Mouse (Mus musculus) hindbrain, embryonic 15.5 days (tissue): ENCODE results near the gene Tmem132c. TPM values are rescaled to one million over a fixed set of nuclear protein-coding genes. Genes with fewer than 3 reads are reported as not detected.

Experiments
- ATAC-seq: fragments of 200-750 bp; cut with Nextera tagmentation; 2 replicates; pipeline ENCODE4 v1.8.0; 2017; ENCODE audit warnings: low read depth, moderate number of reproducible peaks, moderate TSS enrichment; ENCODE audit not compliant: low FRiP score
- H3K27ac ChIP-seq: fragments of 300-500 bp; sonication (generic); replicated peaks from 2 replicates; pipeline ENCODE4 v1.5.1; 2015; ENCODE audit warnings: mild to moderate bottlenecking, inconsistent platforms
- H3K27me3 ChIP-seq: fragments of 300-500 bp; sonication (generic); 2 replicates; pipeline ENCODE4 v1.6.1; 2015; ENCODE audit warnings: control low read depth, inconsistent platforms
- H3K36me3 ChIP-seq: fragments of 300-500 bp; sonication (generic); 2 replicates; pipeline ENCODE4 v1.6.1; 2015; ENCODE audit warnings: control low read depth, inconsistent platforms
- H3K4me1 ChIP-seq: fragments of 300-500 bp; sonication (generic); replicated peaks from 2 replicates; pipeline ENCODE4 v1.6.1; 2015; ENCODE audit warnings: control low read depth, inconsistent platforms
- H3K4me2 ChIP-seq: fragments of 300-500 bp; sonication (generic); 2 replicates; pipeline ENCODE4 v1.6.1; 2015; ENCODE audit warnings: moderate library complexity, mild to moderate bottlenecking, inconsistent platforms
- H3K4me3 ChIP-seq: fragments of 300-500 bp; sonication (generic); 2 replicates; pipeline ENCODE4 v1.5.1; 2015; ENCODE audit warnings: mild to moderate bottlenecking, inconsistent platforms
- H3K9ac ChIP-seq: fragments of 300-500 bp; sonication (generic); 2 replicates; pipeline ENCODE4 v1.6.1; 2015; ENCODE audit warnings: inconsistent platforms
- H3K9me3 ChIP-seq: fragments of 300-500 bp; sonication (generic); 2 replicates; pipeline ENCODE4 v1.6.1; 2016; ENCODE audit warnings: control low read depth, inconsistent platforms
- WGBS: fragments of 180-500 bp; shearing (Covaris S2); methylation state at CpG from one replicate; pipeline ENCODE4 v1.1.7; 2015; 5-methylcytosine and 5-hydroxymethylcytosine counted together
- polyA plus RNA-seq: library from polyadenylated mRNA; unstranded; fragments of >200 nt; fragmentation: Nextera tagmentation; extraction: Ambion mirVana; gene quantifications from 2 replicates; pipeline ENCODE4 v1.2.1, GENCODE M21; 2015

Tmem132c gene
- polyA plus RNA-seq, 1 experiment from 2014 or later, result 16.4 TPM

DNA sequence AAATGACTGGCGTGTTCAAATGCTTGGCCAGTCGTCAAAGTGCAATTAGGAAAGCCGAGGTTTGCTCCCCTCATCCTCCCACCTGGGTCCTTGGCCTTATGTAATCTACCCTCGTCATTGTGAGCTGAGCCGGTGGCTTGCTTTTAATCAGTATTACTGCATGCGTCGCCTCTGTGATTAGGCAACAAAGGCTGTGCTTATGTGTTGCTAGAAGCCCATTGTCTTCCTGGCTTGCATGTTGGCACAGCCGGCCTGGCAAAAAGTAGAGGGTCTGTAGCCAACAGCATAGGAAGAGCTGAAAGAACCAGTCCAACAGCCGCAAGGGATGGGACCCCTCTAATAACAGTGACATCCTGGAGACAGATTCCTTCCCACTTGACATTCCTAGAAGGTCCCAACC lies 239.3 kb downstream of the Tmem132c start:
- H3K36me3 ChIP-seq, result no peaks in the 10 kb centered on the region
- H3K9ac ChIP-seq, result no peak overlapping the region
- WGBS, result 40% methylated on average over 9 of the region's 9 CpGs
- 0 out of 2 replicates have a peak, but pooled peaks have one; percentile 36 for ATAC-seq
- H3K4me1 ChIP-seq, result peaks cover 38% of the 10 kb centered on the region
- no peaks in the 10 kb centered on the region for H3K9me3 ChIP-seq
- H3K27me3 ChIP-seq, result no peaks in the 10 kb centered on the region
- no peak overlapping the region; the same call in 1 of the 2 replicates for H3K27ac ChIP-seq
- no peak overlapping the region for H3K4me2 ChIP-seq
- H3K4me3 ChIP-seq, result no peak overlapping the region

DNA sequence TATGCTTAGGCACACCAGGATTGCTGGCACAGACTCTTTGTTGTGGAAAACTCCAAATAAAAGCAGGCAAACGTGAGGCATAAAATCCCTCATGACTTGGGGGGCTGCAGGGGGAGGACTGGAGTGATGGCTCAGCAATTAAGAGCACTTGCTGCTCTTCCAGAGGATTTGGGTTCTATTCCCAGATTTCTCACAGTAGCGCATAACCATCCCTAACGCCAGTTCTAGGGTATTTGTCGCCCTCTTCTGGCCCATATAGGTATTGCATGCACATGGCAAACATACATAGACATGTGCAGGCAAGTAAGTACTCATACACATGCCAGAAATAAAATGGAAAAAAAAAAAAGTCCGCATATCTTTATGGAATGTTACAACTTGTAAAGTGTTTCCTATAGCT lies 239.8 kb downstream of the Tmem132c start:
- WGBS, result 22% methylated on average over 5 of the region's 5 CpGs

DNA sequence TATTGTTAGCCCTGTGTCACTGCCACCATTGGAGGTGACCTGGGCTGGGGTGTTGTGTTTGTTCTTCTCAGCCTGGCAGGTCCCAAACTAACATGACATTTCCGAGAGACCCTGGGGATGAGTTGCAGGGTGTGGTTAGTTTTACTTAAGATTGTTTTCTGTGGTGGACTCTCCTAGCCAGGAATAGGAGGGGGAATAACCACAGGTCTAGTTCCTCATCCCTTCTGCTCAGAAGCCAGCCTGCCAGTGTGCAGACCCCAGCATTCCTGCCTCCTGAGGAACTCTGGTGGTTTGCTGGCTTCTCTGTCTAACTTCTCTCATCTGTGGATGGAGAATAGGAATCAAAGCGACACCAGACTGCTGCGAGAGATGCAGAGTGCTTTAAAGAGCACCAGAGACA lies 240.7 kb downstream of the Tmem132c start:
- Histone ChIP-seq H3K4me3 (no peak overlapping the region), H3K27me3 (no peaks in the 10 kb centered on the region), H3K4me1 (peaks cover 33% of the 10 kb centered on the region), H3K27ac (no peak overlapping the region), H3K4me2 (no peak overlapping the region), H3K36me3 (no peaks in the 10 kb centered on the region), H3K9me3 (no peaks in the 10 kb centered on the region), H3K9ac (no peak overlapping the region)
- WGBS, result 87% methylated on average over 3 of the region's 3 CpGs
- no peak for ATAC-seq

More for the DNA sequence above, 239.8 kb downstream of the Tmem132c start:
- Histone ChIP-seq H3K4me1 (peaks cover 38% of the 10 kb centered on the region), H3K36me3 (no peaks in the 10 kb centered on the region), H3K27ac (no peak overlapping the region), H3K4me2 (no peak overlapping the region), H3K27me3 (no peaks in the 10 kb centered on the region), H3K9ac (no peak overlapping the region), H3K9me3 (no peaks in the 10 kb centered on the region), H3K4me3 (no peak overlapping the region)
- no peak for ATAC-seq

DNA sequence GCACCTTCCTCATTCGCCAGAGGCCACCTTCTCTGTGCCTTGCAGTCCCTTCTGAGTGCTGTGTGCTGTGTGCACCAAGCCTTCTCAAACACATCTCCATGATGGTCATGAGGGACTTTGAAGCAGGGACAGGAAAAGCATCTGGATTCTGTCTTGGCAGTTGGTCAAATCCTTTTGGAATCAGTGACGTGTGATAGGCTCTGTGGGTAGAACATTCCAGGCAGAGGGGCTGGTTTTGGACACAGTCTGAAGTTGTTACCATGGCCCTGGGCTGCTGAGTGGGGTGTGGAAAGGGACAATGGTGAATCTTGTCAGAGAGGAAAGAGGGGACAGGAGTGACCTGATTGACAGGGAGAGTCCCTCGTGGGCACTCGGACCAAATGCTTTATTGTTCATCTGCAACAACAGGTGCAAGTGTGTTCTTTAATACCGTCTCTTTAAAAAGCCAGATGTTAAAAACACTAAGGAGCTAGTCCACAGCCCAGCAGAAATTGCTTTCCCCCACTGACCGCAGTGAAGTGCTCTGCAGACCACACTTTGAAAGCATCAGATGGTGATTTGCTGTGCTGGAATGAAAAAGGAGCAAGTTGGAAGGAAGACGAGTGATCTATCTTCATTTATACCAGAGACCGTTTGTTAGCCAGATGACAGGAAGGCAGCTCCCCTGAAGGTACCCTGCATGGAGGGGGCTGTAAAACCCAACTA lies 242.5 kb downstream of the Tmem132c start:
- H3K4me3 ChIP-seq, result no peak overlapping the region
- no peaks in the 10 kb centered on the region for H3K27me3 ChIP-seq
- H3K36me3 ChIP-seq, result no peaks in the 10 kb centered on the region
- H3K9ac ChIP-seq, result no peak overlapping the region
- H3K4me1 ChIP-seq, result peaks cover 17% of the 10 kb centered on the region
- WGBS, result 18% methylated on average over 8 of the region's 8 CpGs
- H3K27ac ChIP-seq, result no peak overlapping the region
- ATAC-seq, result no peak
- H3K9me3 ChIP-seq, result no peaks in the 10 kb centered on the region
- peak overlapping the region; percentile 10; the same call in 1 of the 2 replicates for H3K4me2 ChIP-seq

GRCm38 (mm10) chr5:127484813-127485486 lies 243.3 kb downstream of the Tmem132c start:
- WGBS, result 26% methylated on average over 13 of the region's 13 CpGs
- H3K27ac ChIP-seq, result no peak overlapping the region

GRCm38 (mm10) chr5:127487190-127487589 lies 245.6 kb downstream of the Tmem132c start:
- peaks cover 23% of the 10 kb centered on the region for H3K4me1 ChIP-seq
- no peak overlapping the region for H3K4me2 ChIP-seq
- H3K27me3 ChIP-seq, result no peaks in the 10 kb centered on the region
- no peak for ATAC-seq
- no peak overlapping the region for H3K27ac ChIP-seq
- H3K9ac ChIP-seq, result no peak overlapping the region
- no peaks in the 10 kb centered on the region for H3K36me3 ChIP-seq
- no peak overlapping the region for H3K4me3 ChIP-seq
- 92% methylated on average over 6 of the region's 6 CpGs for WGBS
- no peaks in the 10 kb centered on the region for H3K9me3 ChIP-seq

More at GRCm38 (mm10) chr5:127484813-127485486, 243.3 kb downstream of the Tmem132c start:
- no peaks in the 10 kb centered on the region for H3K9me3 ChIP-seq
- ATAC-seq, result no peak
- peaks cover 17% of the 10 kb centered on the region for H3K4me1 ChIP-seq
- H3K4me2 ChIP-seq, result peak overlapping the region; percentile 10; the same call in 1 of the 2 replicates
- no peaks in the 10 kb centered on the region for H3K36me3 ChIP-seq
- H3K4me3 ChIP-seq, result no peak overlapping the region
- H3K27me3 ChIP-seq, result no peaks in the 10 kb centered on the region
- no peak overlapping the region for H3K9ac ChIP-seq

- ATAC-seq, result no peak
- H3K9me3 ChIP-seq, result no peaks in the 10 kb centered on the region
- H3K27me3 ChIP-seq, result no peaks in the 10 kb centered on the region
- WGBS, result 45% methylated on average over 13 of the region's 13 CpGs
- H3K4me2 ChIP-seq, result no peak overlapping the region
- H3K4me3 ChIP-seq, result no peak overlapping the region
- H3K27ac ChIP-seq, result no peak overlapping the region
- H3K36me3 ChIP-seq, result no peaks in the 10 kb centered on the region
- peaks cover 23% of the 10 kb centered on the region for H3K4me1 ChIP-seq
- H3K9ac ChIP-seq, result no peak overlapping the region
These were observed 247.1 kb downstream of the Tmem132c start for GRCm38 (mm10) chr5:127488666-127489065.

DNA sequence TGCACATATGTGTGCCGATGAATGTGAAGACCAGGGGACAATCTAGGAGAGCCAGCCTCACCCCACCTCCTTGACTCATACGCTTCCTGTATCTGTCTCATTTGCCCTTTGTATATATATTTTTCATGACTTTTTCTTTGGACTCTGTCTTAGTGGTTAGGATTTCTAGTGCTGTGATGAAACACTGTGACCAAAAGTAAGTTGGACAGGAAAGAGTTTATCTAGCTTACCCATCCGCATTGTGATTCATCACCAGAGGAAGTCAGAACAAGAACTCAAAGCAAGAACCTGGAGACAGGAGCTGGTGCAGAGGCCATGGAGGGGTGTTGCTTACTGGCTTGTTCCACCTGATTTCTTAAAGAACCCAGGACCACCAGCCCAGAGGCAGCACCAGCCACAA lies 250.1 kb downstream of the Tmem132c start:
- H3K4me1 ChIP-seq, result peaks cover 8% of the 10 kb centered on the region
- H3K4me3 ChIP-seq, result no peak overlapping the region
- no peak overlapping the region for H3K9ac ChIP-seq
- no peaks in the 10 kb centered on the region for H3K36me3 ChIP-seq
- 0 out of 2 replicates have a peak, but pooled peaks cover 3% of the 10 kb centered on the region for H3K27me3 ChIP-seq
- no peaks in the 10 kb centered on the region for H3K9me3 ChIP-seq
- 96% methylated on average over 3 of the region's 3 CpGs for WGBS
- no peak overlapping the region for H3K4me2 ChIP-seq
- ATAC-seq, result no peak
- H3K27ac ChIP-seq, result no peak overlapping the region

DNA sequence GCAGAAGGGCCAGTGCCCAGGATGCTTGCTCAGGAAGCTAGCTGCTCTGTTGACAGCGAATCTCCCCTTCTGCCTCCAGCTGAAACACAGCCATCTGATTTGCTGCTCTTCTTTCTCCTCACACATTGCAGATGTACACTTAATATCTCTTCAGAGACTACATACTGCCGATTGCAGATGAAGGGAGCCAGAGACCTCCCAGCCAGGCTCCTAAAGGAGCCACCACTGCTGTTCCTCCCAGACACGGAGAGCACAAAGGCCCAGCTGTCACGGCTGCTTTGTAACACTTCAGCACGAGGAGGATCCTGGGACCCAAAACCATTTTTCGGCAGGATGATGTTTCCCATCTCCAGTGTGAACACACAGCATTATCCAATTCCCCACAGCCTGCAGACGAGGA lies 255.3 kb downstream of the Tmem132c start:
- no peak for ATAC-seq
- Histone ChIP-seq H3K4me2 (no peak overlapping the region), H3K4me3 (no peak overlapping the region), H3K27me3 (0 out of 2 replicates have a peak, but pooled peaks cover 3% of the 10 kb centered on the region), H3K27ac (peak overlapping the region; percentile 63; the same call in 1 of the 2 replicates), H3K4me1 (peaks cover 25% of the 10 kb centered on the region), H3K9ac (peak overlapping the region; percentile 25; the same call in 1 of the 2 replicates), H3K9me3 (no peaks in the 10 kb centered on the region), H3K36me3 (no peaks in the 10 kb centered on the region)
- 33% methylated on average over 7 of the region's 7 CpGs for WGBS

- H3K27me3 ChIP-seq, result 0 out of 2 replicates have a peak, but pooled peaks cover 3% of the 10 kb centered on the region
- ATAC-seq, result peak; percentile 54; the same call in 1 of the 2 replicates
- no peak overlapping the region; the same call in 1 of the 2 replicates for H3K27ac ChIP-seq
- H3K4me2 ChIP-seq, result no peak overlapping the region
- no peak overlapping the region for H3K4me3 ChIP-seq
- 32% methylated on average over 12 of the region's 12 CpGs for WGBS
- H3K36me3 ChIP-seq, result no peaks in the 10 kb centered on the region
- peaks cover 25% of the 10 kb centered on the region for H3K4me1 ChIP-seq
- H3K9me3 ChIP-seq, result no peaks in the 10 kb centered on the region
- no peak overlapping the region for H3K9ac ChIP-seq
These were observed 257.7 kb downstream of the Tmem132c start for GRCm38 (mm10) chr5:127499151-127499827.

GRCm38 (mm10) chr5:127502838-127503237 lies 261.2 kb downstream of the Tmem132c start:
- WGBS, result 40% methylated on average over 7 of the region's 7 CpGs
- no peaks in the 10 kb centered on the region for H3K9me3 ChIP-seq
- H3K4me3 ChIP-seq, result no peak overlapping the region
- no peaks in the 10 kb centered on the region for H3K27me3 ChIP-seq
- no peak for ATAC-seq
- no peak overlapping the region for H3K27ac ChIP-seq
- no peak overlapping the region for H3K9ac ChIP-seq
- peaks cover 16% of the 10 kb centered on the region for H3K4me1 ChIP-seq
- no peak overlapping the region for H3K4me2 ChIP-seq
- no peaks in the 10 kb centered on the region for H3K36me3 ChIP-seq

DNA sequence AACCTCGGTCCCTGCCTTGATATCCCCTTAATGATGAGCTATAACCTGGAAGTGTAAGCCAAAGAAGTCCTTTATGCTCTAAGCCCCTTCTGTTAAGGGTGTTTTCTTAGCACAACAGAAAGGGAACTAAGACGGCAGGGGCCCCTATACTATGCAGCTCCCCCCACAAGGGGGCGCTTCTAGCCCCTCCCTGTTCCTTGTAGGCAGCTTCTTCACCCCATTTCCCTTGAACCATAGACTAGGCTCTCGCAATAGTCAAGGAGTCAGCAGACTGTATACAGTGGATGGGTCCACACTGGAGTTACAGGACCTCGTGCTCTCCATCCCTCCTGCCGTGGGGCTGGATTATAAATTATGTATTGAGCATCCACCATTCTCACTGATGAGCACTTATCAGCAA lies 264.1 kb downstream of the Tmem132c start:
- no peak for ATAC-seq
- WGBS, result 80% methylated on average over 6 of the region's 6 CpGs
- no peak overlapping the region for H3K4me2 ChIP-seq
- no peaks in the 10 kb centered on the region for H3K27me3 ChIP-seq
- H3K9ac ChIP-seq, result no peak overlapping the region
- no peaks in the 10 kb centered on the region for H3K36me3 ChIP-seq
- no peak overlapping the region for H3K4me3 ChIP-seq
- H3K27ac ChIP-seq, result no peak overlapping the region
- H3K4me1 ChIP-seq, result no peaks in the 10 kb centered on the region
- H3K9me3 ChIP-seq, result no peaks in the 10 kb centered on the region
